Mouse (Mus musculus): ENCODE data around the gene Nfe2l1. TPM values are rescaled to one million over a fixed set of nuclear protein-coding genes. Genes with fewer than 3 reads are reported as not detected.
"Not testable (repeated sequence)": the region's sequence is repeated elsewhere in the genome, so short reads cannot be mapped to it uniquely, and the experiment has no call there.

Gene Nfe2l1
- total and polyA plus RNA-seq, 2 experiments from 2014 or later: 83.5 to 98.8 TPM

GRCm38 (mm10) chr11:96788871-96789795 lies 40.6 kb downstream of the Nfe2l1 start, which contains the start of gene Cbx1:
Gene Cbx1 (plus strand): TSS chr11:96789127.
- Histone ChIP-seq H3K9me3 (replicated peaks; ENCODE audit: control insufficient read depth, low read length) (no peaks in the 10 kb centered on the region), H3K27me3 (ENCODE audit: control insufficient read depth, insufficient read depth, low read length) (no peaks in the 10 kb centered on the region), H3K27ac (ENCODE audit: low read depth) (peak within 1 kb of the TSS; percentile 90), H3K36me3 (replicated peaks; ENCODE audit: control insufficient read depth, insufficient read depth, low read length) (no peaks in the 10 kb centered on the region), H3K9ac (replicated peaks; ENCODE audit: low read depth, low read length) (peak within 1 kb of the TSS; percentile 83), H3K4me1 (ENCODE audit: control insufficient read depth, insufficient read depth) (peaks cover 16% of the 10 kb centered on the region), H3K4me3 (ENCODE audit: low read depth, low read length) (peak within 1 kb of the TSS; percentile 98), H3K4me2 (ENCODE audit: low read depth, low read length) (peak within 1 kb of the TSS; percentile 89)
- WGBS: under 1% methylated on average over 72 of the region's 93 CpGs
- DNase-seq (ENCODE audit: low spot score) (peak; percentile 89), ATAC-seq (ENCODE audit: insufficient read depth, low read depth) (peak; percentile 99)
- no peak for TF ChIP-seq EP300 (IDR thresholded peaks at IDR 0.05; ENCODE audit: low read depth)
- no peak for TF ChIP-seq CTCF (IDR thresholded peaks at IDR 0.05; ENCODE audit: low read depth)

DNA sequence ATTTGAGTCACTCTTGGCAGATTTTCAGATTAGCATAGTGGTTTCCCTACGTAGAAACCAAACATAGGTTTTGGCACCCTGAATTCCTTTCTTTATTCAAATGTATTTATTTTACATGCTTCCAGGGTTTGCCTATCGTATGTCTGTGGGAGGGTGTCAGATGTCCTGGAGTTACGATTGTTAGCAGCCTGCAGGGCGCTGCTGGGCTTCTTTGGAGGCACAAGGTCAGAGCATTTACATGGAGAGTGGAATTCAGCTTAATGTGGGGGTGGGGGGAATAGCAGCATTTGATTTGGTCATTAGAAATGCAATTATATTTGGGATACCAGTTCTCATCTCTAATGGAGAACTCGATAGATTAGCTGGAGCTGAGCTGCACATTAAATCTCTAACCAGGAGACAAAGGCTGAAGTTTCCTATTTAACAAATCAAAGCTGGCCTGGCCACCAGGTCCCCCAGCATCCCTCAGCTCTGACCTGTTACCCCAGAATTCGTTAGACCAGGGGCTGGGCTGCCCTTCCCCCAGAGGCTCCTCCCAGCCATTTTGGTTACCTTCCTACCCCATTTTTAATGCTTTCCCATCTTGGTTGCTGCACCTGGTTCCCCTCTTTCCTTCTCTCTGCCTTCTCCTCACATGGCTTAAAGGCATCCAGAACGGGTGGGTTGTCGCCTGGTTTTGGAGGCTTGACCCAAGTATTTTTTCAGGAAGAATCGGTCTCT lies 42.9 kb downstream of the Nfe2l1 start:
- Histone ChIP-seq H3K4me2 (ENCODE audit: low read depth, low read length) (no peak overlapping the region), H3K4me1 (ENCODE audit: control insufficient read depth, insufficient read depth) (peaks cover 10% of the 10 kb centered on the region), H3K36me3 (replicated peaks; ENCODE audit: control insufficient read depth, insufficient read depth, low read length) (no peaks in the 10 kb centered on the region), H3K9ac (replicated peaks; ENCODE audit: low read depth, low read length) (no peak overlapping the region), H3K27ac (ENCODE audit: low read depth) (no peak overlapping the region), H3K4me3 (ENCODE audit: low read depth, low read length) (no peak overlapping the region), H3K9me3 (replicated peaks; ENCODE audit: control insufficient read depth, low read length) (no peaks in the 10 kb centered on the region), H3K27me3 (ENCODE audit: control insufficient read depth, insufficient read depth, low read length) (no peaks in the 10 kb centered on the region)
- WGBS: 36% methylated on average over 9 of the region's 9 CpGs
- TF ChIP-seq CTCF (IDR thresholded peaks at IDR 0.05; ENCODE audit: low read depth) (no peak), EP300 (IDR thresholded peaks at IDR 0.05; ENCODE audit: low read depth) (no peak)
- ATAC-seq (ENCODE audit: insufficient read depth, low read depth): no peak
- no peak for DNase-seq (ENCODE audit: low spot score)

DNA sequence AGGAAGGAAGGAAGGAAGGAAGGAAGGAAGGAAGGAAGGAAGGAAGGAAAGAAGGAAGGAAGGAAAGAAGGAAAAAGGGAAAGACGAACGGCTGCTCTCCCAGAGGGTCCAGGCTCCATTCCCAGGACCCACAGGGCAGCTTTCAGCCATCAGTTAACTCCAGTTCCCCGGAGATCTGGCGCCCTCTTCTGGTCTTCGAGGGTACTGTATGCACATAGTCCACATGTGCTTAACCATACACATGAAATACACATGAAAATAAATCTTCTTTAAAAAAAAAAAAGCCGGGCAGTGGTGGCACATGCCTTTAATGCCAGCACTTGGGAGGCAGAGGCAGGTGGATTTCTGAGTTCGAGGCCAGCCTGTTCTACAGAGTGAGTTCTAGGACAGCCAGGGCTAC lies 44.9 kb downstream of the Nfe2l1 start:
- peak; percentile 58 for TF ChIP-seq CTCF (IDR thresholded peaks at IDR 0.05; ENCODE audit: low read depth)
- not testable (repeated sequence) for H3K4me1 ChIP-seq (ENCODE audit: control insufficient read depth, insufficient read depth); H3K9ac ChIP-seq (replicated peaks; ENCODE audit: low read depth, low read length); H3K27me3 ChIP-seq (ENCODE audit: control insufficient read depth, insufficient read depth, low read length); H3K9me3 ChIP-seq (replicated peaks; ENCODE audit: control insufficient read depth, low read length); H3K27ac ChIP-seq (ENCODE audit: low read depth); H3K4me3 ChIP-seq (ENCODE audit: low read depth, low read length); DNase-seq (ENCODE audit: low spot score); H3K36me3 ChIP-seq (replicated peaks; ENCODE audit: control insufficient read depth, insufficient read depth, low read length); H3K4me2 ChIP-seq (ENCODE audit: low read depth, low read length); ATAC-seq (ENCODE audit: insufficient read depth, low read depth)
- WGBS: 16% methylated on average over 7 of the region's 7 CpGs

GRCm38 (mm10) chr11:96781425-96781824 lies 48.3 kb downstream of the Nfe2l1 start:
- Histone ChIP-seq H3K4me1 (ENCODE audit: control insufficient read depth, insufficient read depth) (peaks cover 4% of the 10 kb centered on the region), H3K27ac (ENCODE audit: low read depth) (no peak overlapping the region), H3K9me3 (replicated peaks; ENCODE audit: control insufficient read depth, low read length) (no peaks in the 10 kb centered on the region), H3K27me3 (ENCODE audit: control insufficient read depth, insufficient read depth, low read length) (no peaks in the 10 kb centered on the region), H3K36me3 (replicated peaks; ENCODE audit: control insufficient read depth, insufficient read depth, low read length) (no peaks in the 10 kb centered on the region), H3K4me2 (ENCODE audit: low read depth, low read length) (no peak overlapping the region), H3K4me3 (ENCODE audit: low read depth, low read length) (no peak overlapping the region), H3K9ac (replicated peaks; ENCODE audit: low read depth, low read length) (no peak overlapping the region)
- DNase-seq (ENCODE audit: low spot score): no peak
- 74% methylated on average over 2 of the region's 2 CpGs for WGBS
- TF ChIP-seq EP300 (IDR thresholded peaks at IDR 0.05; ENCODE audit: low read depth): no peak
- TF ChIP-seq CTCF (IDR thresholded peaks at IDR 0.05; ENCODE audit: low read depth): peak; percentile 38
- ATAC-seq (ENCODE audit: insufficient read depth, low read depth): no peak

- H3K4me1 ChIP-seq (ENCODE audit: control insufficient read depth, insufficient read depth): peaks cover 6% of the 10 kb centered on the region
- TF ChIP-seq EP300 (IDR thresholded peaks at IDR 0.05; ENCODE audit: low read depth): no peak
- no peak for TF ChIP-seq CTCF (IDR thresholded peaks at IDR 0.05; ENCODE audit: low read depth)
- H3K4me2 ChIP-seq (ENCODE audit: low read depth, low read length): no peak overlapping the region
- no peaks in the 10 kb centered on the region for H3K9me3 ChIP-seq (replicated peaks; ENCODE audit: control insufficient read depth, low read length)
- no peaks in the 10 kb centered on the region for H3K36me3 ChIP-seq (replicated peaks; ENCODE audit: control insufficient read depth, insufficient read depth, low read length)
- no peak overlapping the region for H3K9ac ChIP-seq (replicated peaks; ENCODE audit: low read depth, low read length)
- DNase-seq (ENCODE audit: low spot score): no peak
- H3K27me3 ChIP-seq (ENCODE audit: control insufficient read depth, insufficient read depth, low read length): no peaks in the 10 kb centered on the region
- H3K27ac ChIP-seq (ENCODE audit: low read depth): no peak overlapping the region
- WGBS: 61% methylated on average over 5 of the region's 5 CpGs
- ATAC-seq (ENCODE audit: insufficient read depth, low read depth): no peak
- no peak overlapping the region for H3K4me3 ChIP-seq (ENCODE audit: low read depth, low read length)
Measured at GRCm38 (mm10) chr11:96780306-96780705, 49.5 kb downstream of the Nfe2l1 start.

GRCm38 (mm10) chr11:96778061-96778627 lies 51.6 kb downstream of the Nfe2l1 start:
- 67% methylated on average over 10 of the region's 10 CpGs for WGBS
- Histone ChIP-seq H3K4me2 (ENCODE audit: low read depth, low read length) (peak overlapping the region; percentile 81), H3K9ac (replicated peaks; ENCODE audit: low read depth, low read length) (peak overlapping the region; percentile 30; the same call in 1 of the 2 replicates), H3K4me3 (ENCODE audit: low read depth, low read length) (peak overlapping the region; percentile 69), H3K27ac (ENCODE audit: low read depth) (peak overlapping the region; percentile 70)
- H3K4me1 ChIP-seq (ENCODE audit: control insufficient read depth, insufficient read depth); ATAC-seq (ENCODE audit: insufficient read depth, low read depth); H3K36me3 ChIP-seq (replicated peaks; ENCODE audit: control insufficient read depth, insufficient read depth, low read length); H3K9me3 ChIP-seq (replicated peaks; ENCODE audit: control insufficient read depth, low read length); DNase-seq (ENCODE audit: low spot score); H3K27me3 ChIP-seq (ENCODE audit: control insufficient read depth, insufficient read depth, low read length): not testable (repeated sequence)

Measured in heart, postnatal 0 days (tissue).